Mouse (Mus musculus): Measurements from ENCODE around the gene Ncor2. TPM values are rescaled to one million over a fixed set of nuclear protein-coding genes. Genes with fewer than 3 reads are reported as not detected.

Ncor2 gene
- polyA plus RNA-seq, 1 experiment = 91.1 TPM

- no peak overlapping the region for H3K4me3 ChIP-seq (ENCODE audit: insufficient read depth, poor library complexity, severe bottlenecking)
- peaks cover 58% of the 10 kb centered on the region for H3K79me3 ChIP-seq (ENCODE audit: low read depth)
- no peaks in the 10 kb centered on the region for H3K27me3 ChIP-seq (ENCODE audit: control insufficient read depth, insufficient read depth, insufficient read length)
- H3ac ChIP-seq (ENCODE audit: control insufficient read depth, insufficient read length, low read depth) = no peak overlapping the region
- H3K79me2 ChIP-seq (ENCODE audit: control insufficient read depth, insufficient read depth) = peaks cover 98% of the 10 kb centered on the region
- peaks cover 39% of the 10 kb centered on the region for H3K36me3 ChIP-seq (ENCODE audit: control insufficient read depth, insufficient read depth)
- TF ChIP-seq FOSL1 (IDR thresholded peaks at IDR 0.05; ENCODE audit: insufficient read depth, low read length, poor library complexity, severe bottlenecking) = no peak
- no peak for TF ChIP-seq CTCF (IDR thresholded peaks at IDR 0.05; ENCODE audit: control insufficient read depth, insufficient read depth, insufficient read length)
- no peak for TF ChIP-seq USF1 (IDR thresholded peaks at IDR 0.05; ENCODE audit: low read depth)
Observed at GRCm38 (mm10) chr5:125122049-125122448, 57.0 kb downstream of the Ncor2 start.

GRCm38 (mm10) chr5:125120517-125121303 is 58.3 kb downstream of the Ncor2 start:
- H3K79me3 ChIP-seq (ENCODE audit: low read depth) = peaks cover 45% of the 10 kb centered on the region
- no peaks in the 10 kb centered on the region for H3K27me3 ChIP-seq (ENCODE audit: control insufficient read depth, insufficient read depth, insufficient read length)
- no peak overlapping the region for H3ac ChIP-seq (ENCODE audit: control insufficient read depth, insufficient read length, low read depth)
- TF ChIP-seq USF1 (IDR thresholded peaks at IDR 0.05; ENCODE audit: low read depth) (no peak), MYOG (IDR thresholded peaks at IDR 0.05; ENCODE audit: control insufficient read depth, extremely low read depth, insufficient read length) (no peak), CTCF (IDR thresholded peaks at IDR 0.05; ENCODE audit: control insufficient read depth, insufficient read depth, insufficient read length) (no peak), MAX (IDR thresholded peaks at IDR 0.05) (no peak), MYOD1 (IDR thresholded peaks at IDR 0.05; ENCODE audit: control insufficient read depth, insufficient read length, low read depth) (no peak), FOSL1 (IDR thresholded peaks at IDR 0.05; ENCODE audit: insufficient read depth, low read length, poor library complexity, severe bottlenecking) (no peak), CEBPB (IDR thresholded peaks at IDR 0.05; ENCODE audit: low read depth) (no peak)
- peaks cover 51% of the 10 kb centered on the region for H3K36me3 ChIP-seq (ENCODE audit: control insufficient read depth, insufficient read depth)
- no peak overlapping the region for H3K4me3 ChIP-seq (ENCODE audit: insufficient read depth, poor library complexity, severe bottlenecking)
- peaks cover 90% of the 10 kb centered on the region for H3K79me2 ChIP-seq (ENCODE audit: control insufficient read depth, insufficient read depth)

- Histone ChIP-seq H3ac (ENCODE audit: control insufficient read depth, insufficient read length, low read depth) (no peak overlapping the region), H3K79me3 (ENCODE audit: low read depth) (peaks cover 23% of the 10 kb centered on the region), H3K4me3 (ENCODE audit: insufficient read depth, poor library complexity, severe bottlenecking) (no peak overlapping the region), H3K36me3 (ENCODE audit: control insufficient read depth, insufficient read depth) (peaks cover 65% of the 10 kb centered on the region), H3K27me3 (ENCODE audit: control insufficient read depth, insufficient read depth, insufficient read length) (no peaks in the 10 kb centered on the region), H3K79me2 (ENCODE audit: control insufficient read depth, insufficient read depth) (peaks cover 67% of the 10 kb centered on the region)
- TF ChIP-seq USF1 (IDR thresholded peaks at IDR 0.05; ENCODE audit: low read depth) (no peak), CEBPB (IDR thresholded peaks at IDR 0.05; ENCODE audit: low read depth) (no peak), MYOD1 (IDR thresholded peaks at IDR 0.05; ENCODE audit: control insufficient read depth, insufficient read length, low read depth) (no peak), FOSL1 (IDR thresholded peaks at IDR 0.05; ENCODE audit: insufficient read depth, low read length, poor library complexity, severe bottlenecking) (no peak), MYOG (IDR thresholded peaks at IDR 0.05; ENCODE audit: control insufficient read depth, extremely low read depth, insufficient read length) (no peak), MAX (IDR thresholded peaks at IDR 0.05) (no peak), CTCF (IDR thresholded peaks at IDR 0.05; ENCODE audit: control insufficient read depth, insufficient read depth, insufficient read length) (no peak)
Observed at GRCm38 (mm10) chr5:125117238-125117637, 61.8 kb downstream of the Ncor2 start.

GRCm38 (mm10) chr5:125113029-125113428 is 66.0 kb downstream of the Ncor2 start:
- H3K36me3 ChIP-seq (ENCODE audit: control insufficient read depth, insufficient read depth) = peaks cover 74% of the 10 kb centered on the region
- H3ac ChIP-seq (ENCODE audit: control insufficient read depth, insufficient read length, low read depth) = no peak overlapping the region
- no peaks in the 10 kb centered on the region for H3K27me3 ChIP-seq (ENCODE audit: control insufficient read depth, insufficient read depth, insufficient read length)
- H3K4me3 ChIP-seq (ENCODE audit: insufficient read depth, poor library complexity, severe bottlenecking) = no peak overlapping the region
- TF ChIP-seq MYOG (IDR thresholded peaks at IDR 0.05; ENCODE audit: control insufficient read depth, extremely low read depth, insufficient read length) (no peak), MYOD1 (IDR thresholded peaks at IDR 0.05; ENCODE audit: control insufficient read depth, insufficient read length, low read depth) (no peak), FOSL1 (IDR thresholded peaks at IDR 0.05; ENCODE audit: insufficient read depth, low read length, poor library complexity, severe bottlenecking) (no peak), MAX (IDR thresholded peaks at IDR 0.05) (no peak), CTCF (IDR thresholded peaks at IDR 0.05; ENCODE audit: control insufficient read depth, insufficient read depth, insufficient read length) (no peak), CEBPB (IDR thresholded peaks at IDR 0.05; ENCODE audit: low read depth) (no peak), USF1 (IDR thresholded peaks at IDR 0.05; ENCODE audit: low read depth) (no peak)
- peaks cover 54% of the 10 kb centered on the region for H3K79me2 ChIP-seq (ENCODE audit: control insufficient read depth, insufficient read depth)
- H3K79me3 ChIP-seq (ENCODE audit: low read depth) = peaks cover 12% of the 10 kb centered on the region

- H3ac ChIP-seq (ENCODE audit: control insufficient read depth, insufficient read length, low read depth) = no peak overlapping the region
- TF ChIP-seq CTCF (IDR thresholded peaks at IDR 0.05; ENCODE audit: control insufficient read depth, insufficient read depth, insufficient read length) = no peak
- no peak for TF ChIP-seq MYOD1 (IDR thresholded peaks at IDR 0.05; ENCODE audit: control insufficient read depth, insufficient read length, low read depth)
- TF ChIP-seq USF1 (IDR thresholded peaks at IDR 0.05; ENCODE audit: low read depth) = no peak
- TF ChIP-seq CEBPB (IDR thresholded peaks at IDR 0.05; ENCODE audit: low read depth) = no peak
- no peak for TF ChIP-seq MYOG (IDR thresholded peaks at IDR 0.05; ENCODE audit: control insufficient read depth, extremely low read depth, insufficient read length)
- no peak for TF ChIP-seq MAX (IDR thresholded peaks at IDR 0.05)
- no peak for TF ChIP-seq FOSL1 (IDR thresholded peaks at IDR 0.05; ENCODE audit: insufficient read depth, low read length, poor library complexity, severe bottlenecking)
- H3K79me3 ChIP-seq (ENCODE audit: low read depth) = peaks cover 12% of the 10 kb centered on the region
- H3K27me3 ChIP-seq (ENCODE audit: control insufficient read depth, insufficient read depth, insufficient read length) = no peaks in the 10 kb centered on the region
- H3K36me3 ChIP-seq (ENCODE audit: control insufficient read depth, insufficient read depth) = peaks cover 77% of the 10 kb centered on the region
- peaks cover 54% of the 10 kb centered on the region for H3K79me2 ChIP-seq (ENCODE audit: control insufficient read depth, insufficient read depth)
- H3K4me3 ChIP-seq (ENCODE audit: insufficient read depth, poor library complexity, severe bottlenecking) = no peak overlapping the region
Observed at GRCm38 (mm10) chr5:125112588-125112987, 66.4 kb downstream of the Ncor2 start.
